Mouse (Mus musculus) forebrain, embryonic 11.5 days (tissue): ENCODE results near the gene Ppp1r14b. TPM values are rescaled to one million over a fixed set of nuclear protein-coding genes. Genes with fewer than 3 reads are reported as not detected.

ENCODE experiments used
- ATAC-seq: fragments of 200-750 bp; cut with Nextera tagmentation; replicated peaks from 2 replicates; pipeline ENCODE4 v1.8.0; 2017; ENCODE audit warnings: moderate TSS enrichment; ENCODE audit not compliant: low FRiP score
- DNase-seq: peaks from one replicate; pipeline ENCODE4 v3.0.0-alpha.2; 2017; ENCODE audit warnings: low spot score
- H3K27ac ChIP-seq: fragments of 300-500 bp; sonication (generic); 2 replicates; pipeline ENCODE4 v1.5.1; 2014; ENCODE audit warnings: low read depth, low read length
- H3K27me3 ChIP-seq: fragments of 300-500 bp; sonication (generic); 2 replicates; pipeline ENCODE4 v1.6.1; 2014; ENCODE audit warnings: mild to moderate bottlenecking, low read length, mixed read lengths; ENCODE audit not compliant: control insufficient read depth, insufficient read depth
- H3K36me3 ChIP-seq: fragments of 300-500 bp; sonication (generic); 2 replicates; pipeline ENCODE4 v1.6.1; 2014; ENCODE audit warnings: mild to moderate bottlenecking, low read length, moderate library complexity, mixed read lengths; ENCODE audit not compliant: control insufficient read depth, insufficient read depth
- H3K4me1 ChIP-seq: fragments of 300-500 bp; sonication (generic); replicated peaks from 2 replicates; pipeline ENCODE4 v1.6.1; 2014; ENCODE audit warnings: low read length, mixed read lengths; ENCODE audit not compliant: control insufficient read depth, insufficient read depth
- H3K4me2 ChIP-seq: fragments of 300-500 bp; sonication (generic); 2 replicates; pipeline ENCODE4 v1.6.1; 2014; ENCODE audit warnings: low read depth, mild to moderate bottlenecking, low read length, moderate library complexity, mixed read lengths; ENCODE audit not compliant: severe bottlenecking
- H3K4me3 ChIP-seq: fragments of 300-500 bp; sonication (generic); 2 replicates; pipeline ENCODE4 v1.5.1; 2014; ENCODE audit warnings: low read depth, low read length
- H3K9ac ChIP-seq: fragments of 300-500 bp; sonication (generic); 2 replicates; pipeline ENCODE4 v1.6.1; 2014; ENCODE audit warnings: low read length
- H3K9me3 ChIP-seq: fragments of 300-500 bp; sonication (generic); 2 replicates; pipeline ENCODE4 v1.6.1; 2016; ENCODE audit warnings: low read length, mixed read lengths; ENCODE audit not compliant: control insufficient read depth
- WGBS: fragments of 180-500 bp; shearing (Covaris S2); extraction: QIAGEN DNeasy Blood & Tissue Kit; methylation state at CpG from one replicate; pipeline ENCODE4 v1.1.7; 2014; 5-methylcytosine and 5-hydroxymethylcytosine counted together
- polyA plus RNA-seq: library from polyadenylated mRNA; unstranded; fragments of >200 nt; fragmentation: Nextera tagmentation; extraction: Ambion mirVana; gene quantifications from 2 replicates; pipeline ENCODE4 v1.2.1, GENCODE M21; 2014

The Ppp1r14b gene
- polyA plus RNA-seq, 1 experiment from 2014 or later, result 305 TPM

DNA sequence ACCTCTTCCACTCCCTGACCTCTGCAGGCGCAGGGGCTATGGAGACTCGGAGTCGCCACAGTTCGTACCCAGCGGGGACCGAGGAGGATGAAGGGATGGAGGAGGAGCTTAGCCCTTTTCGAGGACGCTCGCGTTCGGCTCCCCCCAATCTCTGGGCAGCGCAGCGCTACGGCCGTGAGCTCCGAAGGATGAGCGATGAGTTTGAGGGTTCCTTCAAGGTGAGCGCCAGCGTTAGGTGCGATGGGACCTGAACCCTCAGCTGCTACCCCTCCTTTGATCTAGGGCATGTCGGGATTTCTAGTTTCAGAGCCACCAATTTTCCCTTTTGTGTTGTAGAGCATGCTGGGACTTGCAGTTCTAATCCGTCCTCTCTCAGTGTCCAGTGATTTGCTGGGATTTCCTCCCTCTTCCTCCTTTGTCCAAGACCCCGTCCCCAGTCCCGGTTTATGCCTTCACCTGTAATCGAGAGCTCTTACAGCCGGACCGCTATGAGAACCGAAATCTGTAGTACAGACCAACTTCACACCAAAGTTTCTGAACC lies 24.1 kb upstream of the Ppp1r14b start:
- Histone ChIP-seq H3K27ac (peak overlapping the region; percentile 97), H3K4me2 (peak overlapping the region; percentile 96), H3K36me3 (no peaks in the 10 kb centered on the region; the same call in 1 of the 2 replicates), H3K9ac (peak overlapping the region; percentile 85), H3K4me1 (peaks cover 8% of the 10 kb centered on the region; the same call in 1 of the 2 replicates), H3K4me3 (peak overlapping the region; percentile 60), H3K9me3 (no peaks in the 10 kb centered on the region), H3K27me3 (no peaks in the 10 kb centered on the region)
- DNase-seq, result peak; percentile 79
- ATAC-seq, result peak; percentile 72
- WGBS, result under 1% methylated on average over 28 of the region's 28 CpGs

DNA sequence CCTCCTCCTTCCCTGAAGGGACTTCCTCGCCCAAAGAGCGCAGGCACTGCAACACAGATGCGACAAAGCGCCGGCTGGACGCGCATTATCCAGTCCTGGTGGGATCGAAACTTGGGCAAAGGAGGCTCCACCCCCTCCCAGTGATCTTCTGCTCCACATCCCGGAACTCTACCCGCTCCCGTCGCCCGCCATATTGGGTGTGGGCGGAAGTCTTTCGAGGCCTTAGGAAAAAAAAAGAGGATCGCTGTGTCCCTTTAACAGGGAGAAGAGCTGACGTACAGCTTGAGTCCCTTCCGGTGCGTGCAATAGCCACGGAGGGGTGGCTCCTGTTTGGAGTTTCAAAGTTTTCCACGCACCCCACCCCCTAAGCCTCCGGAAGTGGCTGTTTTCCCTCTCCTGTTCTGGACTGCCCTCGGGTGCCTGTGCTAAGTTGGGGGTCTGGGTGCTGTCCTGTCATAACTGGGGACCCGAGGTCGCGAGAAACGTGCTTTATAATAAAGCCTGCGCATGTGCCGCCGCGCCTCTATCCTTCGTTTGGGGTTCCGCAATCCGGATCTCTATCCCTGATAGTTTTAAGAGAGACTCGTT lies 23.3 kb upstream of the Ppp1r14b start:
- no peaks in the 10 kb centered on the region for H3K9me3 ChIP-seq
- peak overlapping the region; percentile 96 for H3K4me2 ChIP-seq
- under 1% methylated on average over 35 of the region's 35 CpGs for WGBS
- DNase-seq (peak; percentile 94), ATAC-seq (peak; percentile 90)
- H3K36me3 ChIP-seq, result no peaks in the 10 kb centered on the region; the same call in 1 of the 2 replicates
- peak overlapping the region; percentile 85 for H3K9ac ChIP-seq
- peak overlapping the region; percentile 60 for H3K4me3 ChIP-seq
- peaks cover 8% of the 10 kb centered on the region; the same call in 1 of the 2 replicates for H3K4me1 ChIP-seq
- H3K27me3 ChIP-seq, result no peaks in the 10 kb centered on the region
- peak overlapping the region; percentile 97 for H3K27ac ChIP-seq

DNA sequence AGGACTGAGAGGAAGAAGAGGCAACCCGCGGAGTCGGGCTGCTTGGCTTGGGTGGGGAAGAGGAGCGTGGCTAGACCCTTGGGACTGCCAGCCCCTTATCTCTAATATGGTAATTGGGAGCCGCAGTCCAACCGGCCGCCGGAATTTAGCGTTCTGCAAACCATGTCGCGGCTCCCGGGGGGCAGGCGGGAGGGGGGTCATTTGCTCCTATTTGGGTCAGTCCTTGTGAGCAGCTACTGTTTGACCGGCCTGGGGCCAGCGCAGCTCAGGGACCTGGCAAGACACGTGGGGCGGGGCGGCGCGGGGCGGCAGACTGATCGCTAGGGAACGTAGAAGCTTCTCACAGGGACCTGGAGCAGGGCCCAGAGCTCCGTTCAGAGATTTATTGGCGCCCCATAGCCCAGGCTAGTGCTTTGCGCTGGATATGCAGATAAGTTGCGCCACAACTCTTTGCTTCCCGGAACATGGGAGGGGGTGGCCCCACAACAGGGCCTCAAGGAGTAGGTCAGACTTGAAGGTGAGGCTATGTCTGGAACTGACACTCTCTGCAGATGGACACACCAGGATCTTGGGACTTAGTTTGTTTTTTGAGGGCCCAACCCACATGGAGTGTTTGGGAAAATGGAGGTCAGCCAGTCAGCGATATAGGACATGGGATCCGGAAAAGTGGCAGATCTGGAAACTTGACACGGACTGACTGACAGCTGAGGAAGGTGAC lies 22.6 kb upstream of the Ppp1r14b start:
- 4% methylated on average over 31 of the region's 31 CpGs for WGBS
- no peaks in the 10 kb centered on the region for H3K9me3 ChIP-seq
- peak overlapping the region; percentile 97 for H3K27ac ChIP-seq
- no peaks in the 10 kb centered on the region; the same call in 1 of the 2 replicates for H3K36me3 ChIP-seq
- H3K27me3 ChIP-seq, result no peaks in the 10 kb centered on the region
- ATAC-seq (no peak; the same call in 1 of the 2 replicates), DNase-seq (peak; percentile 77)
- peak overlapping the region; percentile 96 for H3K4me2 ChIP-seq
- peak overlapping the region; percentile 85 for H3K9ac ChIP-seq
- H3K4me1 ChIP-seq, result peaks cover 8% of the 10 kb centered on the region; the same call in 1 of the 2 replicates
- peak overlapping the region; percentile 60 for H3K4me3 ChIP-seq

DNA sequence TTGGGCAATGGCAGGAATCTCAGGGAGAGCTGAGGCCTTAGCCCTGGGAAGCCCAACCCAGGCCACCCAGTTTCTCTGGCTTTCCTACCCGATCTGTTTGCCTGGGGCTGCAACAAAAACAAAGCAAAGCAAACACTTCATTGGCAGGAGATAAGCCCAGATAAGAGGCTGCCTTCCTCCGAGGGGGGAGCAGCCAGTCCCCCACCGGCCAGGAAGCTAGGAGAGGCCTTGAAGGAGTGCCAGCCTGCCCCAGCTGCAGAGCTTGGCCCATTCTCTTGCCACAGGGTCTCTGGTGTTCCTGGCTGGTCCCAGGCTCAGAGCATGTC lies 22.1 kb upstream of the Ppp1r14b start:
- Histone ChIP-seq H3K36me3 (no peaks in the 10 kb centered on the region; the same call in 1 of the 2 replicates), H3K27me3 (no peaks in the 10 kb centered on the region), H3K9me3 (no peaks in the 10 kb centered on the region), H3K4me3 (no peak overlapping the region), H3K4me1 (peaks cover 8% of the 10 kb centered on the region; the same call in 1 of the 2 replicates), H3K27ac (no peak overlapping the region), H3K4me2 (peak overlapping the region; percentile 96), H3K9ac (peak overlapping the region; percentile 85; the same call in 1 of the 2 replicates)
- WGBS, result 18% methylated on average over 3 of the region's 3 CpGs
- DNase-seq (no peak), ATAC-seq (no peak)

DNA sequence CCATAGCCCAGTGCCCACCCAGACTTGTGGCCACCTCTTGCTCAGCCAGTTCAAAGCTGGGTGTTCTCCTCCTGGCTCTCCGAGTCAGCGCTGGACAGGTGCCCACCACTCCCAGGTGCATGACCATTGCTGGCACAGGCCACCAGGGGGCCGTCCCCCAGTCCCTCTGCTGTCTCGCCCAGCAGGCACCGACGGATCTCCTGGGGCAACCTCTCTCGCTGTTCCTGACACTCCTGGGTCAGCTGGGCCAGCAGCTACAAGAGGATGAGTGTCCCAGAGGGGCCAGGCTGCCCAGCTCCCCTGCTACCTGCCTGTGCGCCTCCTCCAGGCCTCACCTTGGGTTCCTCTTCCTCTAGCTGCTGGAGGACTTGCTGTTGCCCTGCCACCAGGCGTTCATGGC lies 20.7 kb upstream of the Ppp1r14b start:
- no peak for DNase-seq
- H3K27ac ChIP-seq, result no peak overlapping the region
- 55% methylated on average over 9 of the region's 9 CpGs for WGBS
- no peak overlapping the region for H3K4me2 ChIP-seq
- ATAC-seq, result no peak
- H3K4me1 ChIP-seq, result peaks cover 8% of the 10 kb centered on the region; the same call in 1 of the 2 replicates
- no peaks in the 10 kb centered on the region; the same call in 1 of the 2 replicates for H3K36me3 ChIP-seq
- no peak overlapping the region for H3K4me3 ChIP-seq
- H3K9me3 ChIP-seq, result no peaks in the 10 kb centered on the region
- no peaks in the 10 kb centered on the region for H3K27me3 ChIP-seq
- no peak overlapping the region for H3K9ac ChIP-seq

DNA sequence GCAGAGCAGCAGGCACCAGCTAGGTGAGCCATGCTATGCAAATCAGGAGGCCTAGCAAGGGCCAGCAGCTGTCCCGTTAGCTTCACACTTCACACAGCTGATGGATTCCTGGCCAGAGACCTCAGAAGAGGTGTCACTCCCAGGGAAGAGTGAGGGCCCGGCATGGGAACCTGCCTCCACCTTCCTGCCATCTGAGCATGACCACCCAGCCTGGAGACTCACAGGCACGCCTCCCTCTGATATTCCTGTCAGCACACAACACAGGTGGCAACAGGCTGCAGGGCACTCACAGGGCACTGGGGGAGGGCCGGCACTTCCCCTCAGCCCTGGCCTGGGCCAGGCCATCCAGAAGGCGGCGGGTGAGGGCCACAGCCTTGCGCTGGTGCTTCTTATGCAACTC lies 19.3 kb upstream of the Ppp1r14b start:
- 88% methylated on average over 7 of the region's 7 CpGs for WGBS
- H3K4me2 ChIP-seq, result no peak overlapping the region
- no peaks in the 10 kb centered on the region; the same call in 1 of the 2 replicates for H3K36me3 ChIP-seq
- no peak overlapping the region for H3K27ac ChIP-seq
- H3K9me3 ChIP-seq, result no peaks in the 10 kb centered on the region
- H3K27me3 ChIP-seq, result no peaks in the 10 kb centered on the region
- H3K4me1 ChIP-seq, result peaks cover 4% of the 10 kb centered on the region; the same call in 1 of the 2 replicates
- H3K4me3 ChIP-seq, result no peak overlapping the region
- ATAC-seq, result no peak
- H3K9ac ChIP-seq, result no peak overlapping the region
- no peak for DNase-seq

DNA sequence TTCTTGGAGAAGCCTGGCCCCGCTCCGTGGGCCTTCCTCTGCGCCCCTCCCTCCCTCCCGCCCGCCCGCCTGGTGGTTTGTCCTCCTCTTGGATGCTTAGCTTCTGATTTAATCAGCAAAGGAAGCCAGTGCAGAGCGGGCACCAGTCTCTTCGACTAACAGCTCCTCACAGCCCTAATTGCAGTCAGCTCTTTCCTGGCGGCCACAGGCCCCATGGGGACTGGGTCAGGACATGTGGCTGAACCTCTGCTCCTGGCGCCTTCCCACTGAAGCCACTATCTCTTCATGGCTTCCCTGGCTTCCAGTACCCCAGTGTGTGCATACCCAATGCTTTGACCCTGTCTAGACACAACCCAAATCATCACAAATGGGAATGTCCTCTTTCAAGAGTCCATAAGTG lies 18.3 kb upstream of the Ppp1r14b start:
- no peak overlapping the region for H3K27ac ChIP-seq
- H3K4me1 ChIP-seq, result peaks cover 4% of the 10 kb centered on the region; the same call in 1 of the 2 replicates
- H3K36me3 ChIP-seq, result no peaks in the 10 kb centered on the region; the same call in 1 of the 2 replicates
- no peaks in the 10 kb centered on the region for H3K9me3 ChIP-seq
- H3K4me2 ChIP-seq, result no peak overlapping the region
- no peaks in the 10 kb centered on the region for H3K27me3 ChIP-seq
- 80% methylated on average over 10 of the region's 10 CpGs for WGBS
- no peak overlapping the region for H3K4me3 ChIP-seq
- H3K9ac ChIP-seq, result no peak overlapping the region
- ATAC-seq, result no peak
- DNase-seq, result no peak

DNA sequence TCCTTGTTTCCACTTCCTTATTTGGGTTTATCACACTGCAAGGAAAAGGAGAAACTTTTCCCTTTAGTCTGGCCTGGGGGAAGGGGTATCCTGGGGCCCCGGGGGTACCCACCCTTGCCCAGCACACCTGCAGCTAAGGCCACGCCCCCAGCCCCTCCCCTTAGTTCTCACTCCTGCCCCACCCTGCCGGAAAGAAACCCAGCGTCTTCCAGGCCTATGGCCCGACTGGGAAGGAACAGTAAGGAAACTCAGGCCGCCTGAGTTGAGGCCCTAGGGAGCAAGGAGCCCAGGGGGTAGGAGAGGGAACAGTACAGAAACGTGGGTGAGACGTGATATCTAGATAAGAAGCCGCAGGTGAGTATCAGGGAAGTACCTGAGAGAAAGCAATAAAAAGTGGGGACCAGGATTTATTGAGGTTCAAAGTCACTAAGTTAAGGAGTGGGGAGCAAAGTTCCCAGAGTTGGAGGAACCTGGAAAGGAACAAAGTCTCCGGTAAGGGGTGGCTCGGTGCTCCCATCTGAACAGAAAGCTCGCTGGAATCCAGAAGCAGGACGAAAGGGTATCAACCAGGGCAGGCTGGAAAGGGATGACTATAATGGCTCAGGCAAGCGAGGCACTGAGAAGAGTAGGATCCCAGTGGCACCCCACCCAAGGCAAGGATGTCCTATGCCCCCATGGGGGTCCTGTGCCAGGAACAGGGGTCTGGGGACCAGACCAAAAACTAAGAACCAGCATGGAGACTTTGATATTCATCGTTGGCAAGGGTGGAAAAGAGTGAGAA lies 6.1 kb upstream of the Ppp1r14b start:
- DNase-seq, result no peak
- Histone ChIP-seq H3K4me3 (peak overlapping the region; percentile 45), H3K9me3 (no peaks in the 10 kb centered on the region), H3K36me3 (no peaks in the 10 kb centered on the region), H3K9ac (no peak overlapping the region), H3K4me1 (peaks cover 8% of the 10 kb centered on the region), H3K27me3 (peaks cover 2% of the 10 kb centered on the region; the same call in 1 of the 2 replicates), H3K27ac (no peak overlapping the region), H3K4me2 (peak overlapping the region; percentile 51)
- 14% methylated on average over 15 of the region's 15 CpGs for WGBS
- ATAC-seq, result no peak
